Mouse (Mus musculus): ENCODE results near the gene Celf3. TPM values are rescaled to one million over a fixed set of nuclear protein-coding genes. Genes with fewer than 3 reads are reported as not detected.

Celf3 gene
- under 1 TPM; 0.19 to 0.25 TPM for total RNA-seq (2021)

- DNase-seq = peak; percentile 27
Observed at GRCm38 (mm10) chr3:94477981-94478422, at the start of gene Celf3. TSS of gene Celf3 (plus strand) at chr3:94478295.

GRCm38 (mm10) chr3:94430980-94431379, 47.1 kb upstream of the Celf3 start:
- no peak for DNase-seq

- DNase-seq = no peak
Observed at GRCm38 (mm10) chr3:94434305-94434704, 43.8 kb upstream of the Celf3 start.

- DNase-seq = no peak
Observed at GRCm38 (mm10) chr3:94436420-94436819, 41.7 kb upstream of the Celf3 start.

- DNase-seq = no peak
Observed at GRCm38 (mm10) chr3:94441182-94441581, 36.9 kb upstream of the Celf3 start.

GRCm38 (mm10) chr3:94442951-94443596, 35.0 kb upstream of the Celf3 start, which contains the start of gene Mrpl9:
TSS of gene Mrpl9 (plus strand) at chr3:94443318.
- DNase-seq = peak; percentile 97

GRCm38 (mm10) chr3:94443597-94443964, 34.5 kb upstream of the Celf3 start, which contains the start of gene Oaz3:
TSS of gene Oaz3 (minus strand) at chr3:94443915.
- DNase-seq = no peak

GRCm38 (mm10) chr3:94449377-94449776, 28.7 kb upstream of the Celf3 start:
- DNase-seq = no peak

- peak; percentile 85 for DNase-seq
Observed at GRCm38 (mm10) chr3:94456529-94457000, 21.5 kb upstream of the Celf3 start.

- DNase-seq = no peak
Observed at GRCm38 (mm10) chr3:94457055-94457454, 21.0 kb upstream of the Celf3 start.

- no peak for DNase-seq
Observed at GRCm38 (mm10) chr3:94459834-94460233, 18.3 kb upstream of the Celf3 start.

GRCm38 (mm10) chr3:94463926-94464578, 14.0 kb upstream of the Celf3 start:
- DNase-seq = no peak

- no peak for DNase-seq
Observed at GRCm38 (mm10) chr3:94465632-94466430, 12.3 kb upstream of the Celf3 start.

- DNase-seq = no peak
Observed at GRCm38 (mm10) chr3:94468931-94469330, 9.2 kb upstream of the Celf3 start.

- peak; percentile 43 for DNase-seq
Observed at GRCm38 (mm10) chr3:94472447-94473114, 5.5 kb upstream of the Celf3 start.

- peak; percentile 15 for DNase-seq
Observed at GRCm38 (mm10) chr3:94473115-94473505, 5.0 kb upstream of the Celf3 start.

- no peak for DNase-seq
Observed at GRCm38 (mm10) chr3:94473567-94474232, 4.4 kb upstream of the Celf3 start.

- DNase-seq = no peak
Observed at GRCm38 (mm10) chr3:94476301-94477035, 1.6 kb upstream of the Celf3 start.

GRCm38 (mm10) chr3:94477444-94477843, 651 bp upstream of the Celf3 start:
- DNase-seq = no peak

- no peak for DNase-seq
Observed at GRCm38 (mm10) chr3:94478591-94479169, 585 bp downstream of the Celf3 start.

GRCm38 (mm10) chr3:94479564-94479963, 1.5 kb downstream of the Celf3 start:
- DNase-seq = peak; percentile 36
